17 mouse cellular contexts compared by ENCODE assay signal in genomic region chr8:88428560-88428959, GRCm38 (mm10).
"Had no signal": no experiment of that assay in that cellular context is flagged by ENCODE, and none has a peak within 500 bp of the region (broad histone marks: within the 10 kb centered on the region; RNA-seq: fewer than 3 reads in every experiment).

No protein-coding gene starts in this region.

- H3K27ac ChIP-seq: intestine, embryonic 15.5 days; kidney, embryonic 15.5 days; liver, embryonic 13.5 days; stomach, postnatal 0 days had no signal

- H3K9me3 ChIP-seq: intestine, embryonic 15.5 days; kidney, embryonic 15.5 days; liver, embryonic 13.5 days; megakaryocyte, embryonic 14.5 days had no signal

- H3K4me3 ChIP-seq: intestine, embryonic 15.5 days; kidney, embryonic 15.5 days; liver, embryonic 13.5 days; megakaryocyte, embryonic 14.5 days had no signal

- H3K4me1 ChIP-seq: intestine, embryonic 15.5 days; liver, embryonic 13.5 days; megakaryocyte, embryonic 14.5 days had no signal

- DNase-seq: kidney, adult 11 months; kidney, adult 8-10 months; kidney, postnatal 10 days; kidney, postnatal 36 days; liver, embryonic 13.5 days; lung, embryonic 14.5 days; midbrain, embryonic 14.5 days; right cerebral cortex, adult 18-20 months; right cerebral cortex, postnatal 14 days; right cerebral cortex, postnatal 4 days; thymus, adult 2 months; thymus, postnatal 14 days; thymus, postnatal 4 days had no signal

- H3K36me3 ChIP-seq: intestine, embryonic 15.5 days; kidney, embryonic 15.5 days; liver, embryonic 13.5 days had no signal

- H3K27me3 ChIP-seq: intestine, embryonic 15.5 days; kidney, embryonic 15.5 days; liver, embryonic 13.5 days had no signal
